Mouse (Mus musculus) testis, adult 2 months (tissue): ENCODE results near the gene Umad1. TPM values are rescaled to one million over a fixed set of nuclear protein-coding genes. Genes with fewer than 3 reads are reported as not detected.

Experiments used
- H3K27ac ChIP-seq: fragments of 200-500 bp; 2 replicates; pipeline ENCODE4 v1.5.1; 2012; ENCODE audit warnings: low read depth, low read length; ENCODE audit not compliant: control insufficient read depth, insufficient read depth
- H3K27me3 ChIP-seq: fragments of 200-500 bp; 2 replicates; pipeline ENCODE4 v1.6.1; 2012; ENCODE audit warnings: mild to moderate bottlenecking, low read length, moderate library complexity; ENCODE audit not compliant: control insufficient read depth, insufficient read depth
- H3K36me3 ChIP-seq: fragments of 200-500 bp; 2 replicates; pipeline ENCODE4 v1.6.1; 2012; ENCODE audit warnings: mild to moderate bottlenecking, low read length; ENCODE audit not compliant: control insufficient read depth, insufficient read depth
- H3K4me1 ChIP-seq: fragments of 200-500 bp; 2 replicates; pipeline ENCODE4 v1.6.1; 2012; ENCODE audit warnings: low read length; ENCODE audit not compliant: control insufficient read depth, insufficient read depth
- H3K4me3 ChIP-seq: fragments of 200-500 bp; 2 replicates; pipeline ENCODE4 v1.5.1; 2012; ENCODE audit warnings: low read depth, mild to moderate bottlenecking, low read length, moderate library complexity, mixed read lengths; ENCODE audit not compliant: control insufficient read depth
- CTCF ChIP-seq: fragments of 200-500 bp; IDR thresholded peaks from 2 replicates; pipeline ENCODE4 v1.5.1; 2012; ENCODE audit warnings: low read depth, mild to moderate bottlenecking, inconsistent platforms, low read length, moderate library complexity; ENCODE audit not compliant: control insufficient read depth, insufficient read depth, insufficient replicate concordance
- POLR2A ChIP-seq: fragments of 200-500 bp; IDR thresholded peaks from 2 replicates; pipeline ENCODE4 v1.6.1; 2012; ENCODE audit warnings: low read depth, mild to moderate bottlenecking, inconsistent platforms, low read length, moderate library complexity; ENCODE audit not compliant: control insufficient read depth
- polyA plus RNA-seq: library from polyadenylated mRNA; depleted of rRNA; stranded (reverse); fragments of >200 nt; gene quantifications from 2 replicates; pipeline ENCODE4 v1.2.3, GENCODE M21; 2012

Gene Umad1
- polyA plus RNA-seq, 1 experiment = 7.0 TPM

GRCm38 (mm10) chr6:8390935-8391334 is 131.8 kb downstream of the Umad1 start:
- Histone ChIP-seq H3K4me1 (no peaks in the 10 kb centered on the region), H3K36me3 (no peaks in the 10 kb centered on the region), H3K27ac (no peak overlapping the region), H3K4me3 (no peak overlapping the region), H3K27me3 (no peaks in the 10 kb centered on the region)
- TF ChIP-seq CTCF (no peak), POLR2A (no peak)

GRCm38 (mm10) chr6:8393029-8393428 is 133.9 kb downstream of the Umad1 start:
- no peaks in the 10 kb centered on the region for H3K4me1 ChIP-seq
- no peak for TF ChIP-seq CTCF
- TF ChIP-seq POLR2A = no peak
- H3K36me3 ChIP-seq = no peaks in the 10 kb centered on the region
- H3K4me3 ChIP-seq = no peak overlapping the region
- no peaks in the 10 kb centered on the region for H3K27me3 ChIP-seq
- no peak overlapping the region for H3K27ac ChIP-seq

- no peaks in the 10 kb centered on the region for H3K4me1 ChIP-seq
- no peaks in the 10 kb centered on the region for H3K36me3 ChIP-seq
- no peaks in the 10 kb centered on the region for H3K27me3 ChIP-seq
- TF ChIP-seq POLR2A (no peak), CTCF (no peak)
- no peak overlapping the region for H3K4me3 ChIP-seq
- no peak overlapping the region for H3K27ac ChIP-seq
Observed at GRCm38 (mm10) chr6:8394044-8394443, 135.0 kb downstream of the Umad1 start.

GRCm38 (mm10) chr6:8395061-8395460 is 136.0 kb downstream of the Umad1 start:
- no peaks in the 10 kb centered on the region for H3K4me1 ChIP-seq
- TF ChIP-seq CTCF (no peak), POLR2A (no peak)
- H3K27me3 ChIP-seq = no peaks in the 10 kb centered on the region
- H3K4me3 ChIP-seq = no peak overlapping the region
- no peak overlapping the region for H3K27ac ChIP-seq
- no peaks in the 10 kb centered on the region for H3K36me3 ChIP-seq

GRCm38 (mm10) chr6:8397252-8397651 is 138.2 kb downstream of the Umad1 start:
- no peak for TF ChIP-seq POLR2A
- no peak for TF ChIP-seq CTCF
- H3K36me3 ChIP-seq = no peaks in the 10 kb centered on the region
- H3K27ac ChIP-seq = no peak overlapping the region
- H3K27me3 ChIP-seq = no peaks in the 10 kb centered on the region
- H3K4me1 ChIP-seq = no peaks in the 10 kb centered on the region
- H3K4me3 ChIP-seq = no peak overlapping the region

GRCm38 (mm10) chr6:8399710-8400109 is 140.6 kb downstream of the Umad1 start:
- no peak for TF ChIP-seq CTCF
- TF ChIP-seq POLR2A = no peak
- no peak overlapping the region for H3K4me3 ChIP-seq
- H3K4me1 ChIP-seq = no peaks in the 10 kb centered on the region
- H3K36me3 ChIP-seq = no peaks in the 10 kb centered on the region
- no peak overlapping the region for H3K27ac ChIP-seq
- H3K27me3 ChIP-seq = no peaks in the 10 kb centered on the region

GRCm38 (mm10) chr6:8403127-8403526 is 144.0 kb downstream of the Umad1 start:
- Histone ChIP-seq H3K4me3 (no peak overlapping the region), H3K27ac (no peak overlapping the region), H3K27me3 (no peaks in the 10 kb centered on the region), H3K4me1 (no peaks in the 10 kb centered on the region), H3K36me3 (no peaks in the 10 kb centered on the region)
- TF ChIP-seq POLR2A (no peak), CTCF (no peak)

GRCm38 (mm10) chr6:8405844-8406243 is 146.8 kb downstream of the Umad1 start:
- TF ChIP-seq CTCF (no peak), POLR2A (no peak)
- Histone ChIP-seq H3K4me3 (no peak overlapping the region), H3K27ac (no peak overlapping the region), H3K4me1 (no peaks in the 10 kb centered on the region), H3K36me3 (no peaks in the 10 kb centered on the region), H3K27me3 (no peaks in the 10 kb centered on the region)
